Mouse (Mus musculus) embryonic stem cell, embryonic (primary cell): ENCODE measurements around the gene Fxyd2.

Experiments used
- CTCF ChIA-PET, 4 experiments: fragments of 300-600 bp in 2 of 4; fragments of 350-600 bp in 2 of 4; sonication (Branson Sonifier 250); formaldehyde crosslinking; loops; one replicate each; lab custom pipeline; 2022; ENCODE audit warnings: inconsistent platforms in 2 of 4; lab: Charles Lee
- POLR2A ChIA-PET, 4 experiments: fragments of 300-600 bp in 2 of 4; fragments of 350-600 bp in 2 of 4; sonication (Branson Sonifier 250); formaldehyde crosslinking; loops; one replicate each; lab custom pipeline; 2022; ENCODE audit warnings: antibody characterized with exemption in 4 of 4, inconsistent platforms in 1 of 4; lab: Charles Lee

The Fxyd2 gene

GRCm38 (mm10) chr9:45407706-45408675 is 8.5 kb downstream of the Fxyd2 start:
- ChIA-PET POLR2A (interaction anchor here in 3 of 4 experiments (0.6 to 18.8 kb wide), 15 partner anchors 10 to 917 kb away, joined by 3 to 332 read pairs (median 6); no protein-coding TSS in a partner anchor), CTCF (interaction anchor here (0.6 to 6.6 kb wide), 12 partner anchors 10 to 347 kb away, joined by 3 to 135 read pairs (median 4); no protein-coding TSS in a partner anchor)

- CTCF ChIA-PET, result interaction anchor here in 2 of 4 experiments (0.8 to 6.6 kb wide), 9 partner anchors 11 to 110 kb away, joined by 3 to 135 read pairs (median 5); no protein-coding TSS in a partner anchor
- POLR2A ChIA-PET, result interaction anchor here in 3 of 4 experiments (0.6 to 18.8 kb wide), 10 partner anchors 9 to 636 kb away, joined by 3 to 332 read pairs (median 4); no protein-coding TSS in a partner anchor
Observed at GRCm38 (mm10) chr9:45410193-45410592, 10.7 kb downstream of the Fxyd2 start.

DNA sequence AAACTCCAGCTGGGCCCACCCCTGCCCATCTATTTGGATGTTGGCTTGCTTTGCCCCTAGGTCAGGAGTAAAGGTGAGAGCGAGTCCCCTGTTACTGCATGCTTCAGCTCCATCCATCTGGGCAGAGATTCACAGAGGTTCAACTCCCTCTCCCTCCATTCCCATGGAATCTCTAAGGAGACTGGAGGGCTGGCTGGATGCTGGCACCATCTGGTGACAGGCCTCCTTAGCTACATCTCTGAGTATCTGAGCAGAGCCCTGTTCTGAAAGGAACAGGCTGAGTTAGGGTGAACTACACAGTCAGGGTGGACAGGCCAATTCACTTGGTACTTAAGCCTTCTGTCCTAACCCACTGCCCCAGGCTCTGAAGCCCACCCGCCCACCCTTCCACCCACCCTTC is 11.1 kb downstream of the Fxyd2 start:
- ChIA-PET CTCF (interaction anchor here (0.5 to 6.6 kb wide), 12 partner anchors 11 to 418 kb away, joined by 3 to 135 read pairs (median 8); partner anchors contain the start of gene Cep164 (in 1 of the 4)), POLR2A (interaction anchor here in 3 of 4 experiments (0.7 to 18.8 kb wide), 9 partner anchors 9 to 111 kb away, joined by 3 to 332 read pairs (median 4); no protein-coding TSS in a partner anchor)

DNA sequence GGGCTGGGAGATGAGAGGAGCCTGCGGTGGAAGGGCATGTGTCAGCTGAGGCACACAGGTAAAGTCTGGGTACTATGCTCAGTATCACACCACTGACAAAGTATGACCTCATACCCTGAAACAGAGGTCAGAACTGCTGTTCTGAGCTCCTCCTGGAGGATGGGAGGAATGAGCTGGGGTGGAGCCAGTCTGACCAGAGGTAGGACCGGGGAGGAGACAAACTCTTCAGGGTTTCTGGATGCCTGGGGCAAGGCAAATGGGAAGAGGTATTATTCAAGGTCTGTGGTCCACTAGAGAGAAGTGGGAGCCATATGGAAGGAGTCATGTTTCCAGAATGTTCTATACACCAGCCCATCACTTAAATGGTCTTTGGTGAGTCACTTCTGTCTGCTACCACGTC is 11.6 kb downstream of the Fxyd2 start:
- CTCF ChIA-PET, result interaction anchor here (0.5 to 6.6 kb wide), 74 partner anchors 8 to 1787 kb away, joined by 3 to 135 read pairs (median 6); partner anchors contain the start of genes Cep164 (in 1 of the 4), Fxyd2 (in 1 of the 4), Fxyd6 (in 1 of the 4) and Tmprss13 (in 1 of the 4)
- POLR2A ChIA-PET, result interaction anchor here in 3 of 4 experiments (0.9 to 18.8 kb wide), 13 partner anchors 10 to 111 kb away, joined by 3 to 332 read pairs (median 6); partner anchors contain the start of gene Fxyd6 (in 1 of the 3)

DNA sequence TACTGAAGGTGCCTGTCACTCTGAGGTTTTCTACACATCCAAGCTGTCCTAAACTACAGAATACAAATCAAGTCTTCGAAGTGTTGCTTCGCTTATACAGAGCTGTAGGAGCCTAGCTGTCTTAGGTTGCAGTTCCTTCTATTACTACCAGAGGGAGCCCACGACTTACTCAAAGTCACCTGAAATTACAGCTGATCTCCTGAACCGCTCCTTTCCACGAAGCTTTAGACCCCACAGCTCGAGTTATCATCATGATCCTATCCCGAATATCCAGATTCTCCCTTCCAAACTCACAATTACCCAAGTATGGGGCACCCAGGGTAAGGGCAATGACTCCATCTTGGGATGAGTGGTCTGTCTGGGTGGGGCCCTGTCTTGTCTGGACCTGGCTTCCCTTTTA is 12.3 kb downstream of the Fxyd2 start:
- POLR2A ChIA-PET, result interaction anchor here (0.6 to 18.8 kb wide), 35 partner anchors 8 to 491 kb away, joined by 3 to 332 read pairs (median 5); partner anchors contain the start of genes Atp5l (in 1 of the 4) and Fxyd6 (in 1 of the 4)
- CTCF ChIA-PET, result interaction anchor here (0.5 to 6.6 kb wide), 119 partner anchors 8 to 1787 kb away, joined by 3 to 135 read pairs (median 5); partner anchors contain the start of genes Fxyd6 (in 2 of the 4), Il10ra (in 2 of the 4), Tmprss13 (in 2 of the 4) and Cep164 (in 1 of the 4)

- ChIA-PET POLR2A (interaction anchor here (0.5 to 18.8 kb wide), 40 partner anchors 8 to 1250 kb away, joined by 3 to 332 read pairs (median 5); partner anchors contain the start of genes Atp5l (in 1 of the 4) and Fxyd6 (in 1 of the 4)), CTCF (interaction anchor here (0.5 to 6.6 kb wide), 136 partner anchors 8 to 1947 kb away, joined by 3 to 135 read pairs (median 4); partner anchors contain the start of genes Fxyd6 (in 2 of the 4), Il10ra (in 2 of the 4), Tmprss13 (in 2 of the 4) and Bace1 (in 1 of the 4))
Observed at GRCm38 (mm10) chr9:45412287-45412686, 12.8 kb downstream of the Fxyd2 start.

- ChIA-PET POLR2A (interaction anchor here (0.5 to 18.8 kb wide), 41 partner anchors 8 to 1250 kb away, joined by 3 to 332 read pairs (median 5); partner anchors contain the start of genes Atp5l (in 1 of the 4) and Fxyd6 (in 1 of the 4)), CTCF (interaction anchor here (0.5 to 6.6 kb wide), 153 partner anchors 7 to 1948 kb away, joined by 3 to 135 read pairs (median 4); partner anchors contain the start of genes Fxyd6 (in 2 of the 4), Il10ra (in 2 of the 4), Tmprss13 (in 2 of the 4) and Bace1 (in 1 of the 4))
Observed at GRCm38 (mm10) chr9:45412700-45413477, 13.4 kb downstream of the Fxyd2 start.

- ChIA-PET POLR2A (interaction anchor here in 3 of 4 experiments (0.6 to 18.8 kb wide), 17 partner anchors 7 to 147 kb away, joined by 3 to 332 read pairs (median 4); no protein-coding TSS in a partner anchor), CTCF (interaction anchor here (0.5 to 6.6 kb wide), 79 partner anchors 8 to 1317 kb away, joined by 3 to 135 read pairs (median 4); partner anchors contain the start of genes Bace1 (in 1 of the 4), Cep164 (in 1 of the 4), Fxyd2 (in 1 of the 4) and Il10ra (in 1 of the 4))
Observed at GRCm38 (mm10) chr9:45413478-45414140, 14.1 kb downstream of the Fxyd2 start.

DNA sequence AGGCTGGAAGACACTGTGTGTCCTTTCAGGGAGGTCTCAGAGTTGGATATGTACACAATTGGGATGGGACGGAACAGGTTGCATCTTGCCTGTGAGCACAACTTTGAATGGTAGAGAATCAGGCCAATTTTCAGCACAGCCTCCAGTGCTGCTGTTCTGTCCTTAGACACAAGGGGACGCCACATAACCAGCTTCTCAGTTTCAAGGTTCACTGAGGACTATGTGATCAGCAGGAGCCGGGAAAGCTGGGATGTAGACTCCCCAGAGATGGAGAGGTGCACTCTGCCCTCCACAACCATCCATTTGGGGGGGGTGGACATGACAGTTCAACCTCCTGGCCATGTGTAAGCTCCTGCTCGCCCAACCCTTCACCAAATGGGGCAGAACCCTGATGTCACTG is 16.4 kb downstream of the Fxyd2 start:
- ChIA-PET POLR2A (interaction anchor here in 3 of 4 experiments (0.7 to 1.7 kb wide), 8 partner anchors 19 to 518 kb away, joined by 3 to 7 read pairs (median 3); no protein-coding TSS in a partner anchor), CTCF (interaction anchor here (0.6 to 3.2 kb wide), 43 partner anchors 10 to 734 kb away, joined by 3 to 33 read pairs (median 4); partner anchors contain the start of genes Cep164 (in 2 of the 4) and Fxyd6 (in 1 of the 4))

- ChIA-PET CTCF (interaction anchor here (0.5 to 3.2 kb wide), 35 partner anchors 11 to 879 kb away, joined by 3 to 33 read pairs (median 4); partner anchors contain the start of gene Cep164 (in 1 of the 4)), POLR2A (interaction anchor here (0.6 to 1.6 kb wide), 8 partner anchors 10 to 205 kb away, joined by 3 to 4 read pairs (median 3); no protein-coding TSS in a partner anchor)
Observed at GRCm38 (mm10) chr9:45417245-45417644, 17.8 kb downstream of the Fxyd2 start.

DNA sequence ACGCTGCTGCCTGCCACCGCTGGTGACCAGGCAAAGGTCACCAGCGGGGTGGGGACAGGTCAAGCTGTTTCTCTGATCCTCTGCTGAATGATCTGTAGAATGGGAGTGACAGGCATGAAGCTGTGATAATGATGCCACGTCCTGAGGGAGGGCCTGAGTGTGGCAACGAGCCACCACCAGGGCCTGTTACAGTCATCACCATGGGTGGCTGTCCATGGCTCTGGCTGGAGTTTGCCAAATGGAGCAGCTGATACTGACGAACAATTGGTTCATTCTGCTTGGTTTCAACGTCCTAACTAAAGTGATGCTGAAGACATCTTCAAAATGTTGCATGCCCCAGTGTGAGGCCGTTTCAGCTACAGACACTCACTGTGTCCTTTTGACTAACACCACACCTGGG is 18.8 kb downstream of the Fxyd2 start:
- ChIA-PET CTCF (interaction anchor here in 3 of 4 experiments (0.5 to 3.0 kb wide), 9 partner anchors 12 to 337 kb away, joined by 3 to 20 read pairs (median 6); no protein-coding TSS in a partner anchor), POLR2A (interaction anchor here in 3 of 4 experiments (0.5 to 1.6 kb wide), 6 partner anchors 10 to 121 kb away, joined by 3 to 4 read pairs (median 3); no protein-coding TSS in a partner anchor)

GRCm38 (mm10) chr9:45421209-45421608 is 21.7 kb downstream of the Fxyd2 start:
- ChIA-PET POLR2A (interaction anchor here in 3 of 4 experiments (0.6 to 1.4 kb wide), 7 partner anchors 9 to 121 kb away, joined by 3 to 5 read pairs (median 3); no protein-coding TSS in a partner anchor), CTCF (interaction anchor here (0.5 to 3.3 kb wide), 48 partner anchors 9 to 516 kb away, joined by 3 to 50 read pairs (median 4); partner anchors contain the start of gene Il10ra (in 1 of the 4))

GRCm38 (mm10) chr9:45422761-45423298 is 23.4 kb downstream of the Fxyd2 start:
- ChIA-PET CTCF (interaction anchor here in 2 of 4 experiments (0.6 to 3.3 kb wide), 6 partner anchors 10 to 332 kb away, joined by 3 to 50 read pairs (median 4); no protein-coding TSS in a partner anchor), POLR2A (interaction anchor here in 2 of 4 experiments (0.6 kb wide), 2 partner anchors 80 to 288 kb away, joined by 3 to 4 read pairs; no protein-coding TSS in a partner anchor)

GRCm38 (mm10) chr9:45426456-45426855 is 27.0 kb downstream of the Fxyd2 start, which contains the start of gene Dscaml1:
Gene Dscaml1 (plus strand): TSS chr9:45426628.
- POLR2A ChIA-PET, result no interaction called here
- CTCF ChIA-PET, result interaction anchor here in 2 of 4 experiments (0.5 to 0.8 kb wide), 2 partner anchors 18 to 328 kb away, joined by 3 read pairs; no protein-coding TSS in a partner anchor

- ChIA-PET POLR2A (interaction anchor here in 1 of 4 experiments (1.4 kb wide), 1 partner anchor 8 kb away, joined by 3 read pairs; no protein-coding TSS in a partner anchor), CTCF (interaction anchor here in 3 of 4 experiments (0.7 to 2.6 kb wide), 7 partner anchors 8 to 60 kb away, joined by 3 to 8 read pairs (median 4); no protein-coding TSS in a partner anchor)
Observed at GRCm38 (mm10) chr9:45429392-45429791, 29.9 kb downstream of the Fxyd2 start.
